Mouse (Mus musculus): ENCODE data around the gene Pram1. TPM values are rescaled to one million over a fixed set of nuclear protein-coding genes. Genes with fewer than 3 reads are reported as not detected.
"Not testable (repeated sequence)": the region's sequence is repeated elsewhere in the genome, so short reads cannot be mapped to it uniquely, and the experiment has no call there.

The Pram1 gene
- polyA plus RNA-seq (2014; fragmentation: Nextera tagmentation; extraction: Ambion mirVana), result 0.21 and 0.93 TPM in 2 replicates

DNA sequence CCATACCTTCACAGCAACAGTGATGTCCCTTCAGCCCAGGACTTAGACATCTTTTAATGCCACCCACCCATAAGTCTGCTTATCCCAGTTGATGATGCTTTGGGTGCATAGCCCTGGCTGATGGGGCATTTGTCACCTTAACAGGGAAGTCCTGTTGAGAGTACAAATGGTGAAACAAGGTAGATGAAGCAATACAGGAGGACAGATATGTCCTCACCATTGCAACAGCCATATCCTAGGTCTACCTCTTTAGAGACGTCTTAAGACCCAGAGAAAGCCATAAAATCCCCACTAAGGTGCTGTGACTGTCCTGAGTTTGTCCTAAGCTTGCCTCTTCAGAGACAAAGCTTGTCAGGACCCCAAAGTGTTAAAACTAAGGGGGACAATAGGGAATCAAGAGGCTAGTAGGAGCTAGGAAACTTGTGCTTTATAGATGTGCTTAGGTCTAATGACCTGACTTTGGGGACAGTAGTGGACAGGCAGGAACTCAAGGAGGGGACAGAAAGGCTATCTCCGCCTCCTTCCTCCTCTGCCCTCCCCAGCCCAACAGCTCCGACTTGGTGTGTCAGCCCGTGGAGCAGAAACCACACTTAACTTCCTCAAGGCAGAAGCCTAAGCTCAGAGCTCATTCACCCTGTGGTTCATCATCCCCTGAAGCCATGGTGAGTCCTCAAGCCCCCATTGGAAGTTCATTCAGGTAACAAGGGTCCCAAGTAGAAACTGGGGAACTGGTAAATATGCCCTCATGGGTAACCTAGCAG, at the start of gene Pram1:
Gene Pram1 (plus strand): TSS at position 541 of the 761 bp plus-strand sequence.
- ATAC-seq (ENCODE audit: low FRiP score) (no peak), DNase-seq (ENCODE audit: low spot score, missing footprints) (no peak)
- Histone ChIP-seq H3K27ac (ENCODE audit: low read depth, low read length) (no peak within 1 kb of the TSS), H3K4me3 (ENCODE audit: low read depth, low read length) (no peak within 1 kb of the TSS), H3K4me1 (ENCODE audit: control insufficient read depth, insufficient read depth, low read length) (no peaks in the 10 kb centered on the region), H3K4me2 (no peak within 1 kb of the TSS), H3K9ac (ENCODE audit: low read length) (no peak within 1 kb of the TSS), H3K36me3 (ENCODE audit: control insufficient read depth, insufficient read depth, low read length) (no peaks in the 10 kb centered on the region; the same call in 1 of the 2 replicates), H3K27me3 (ENCODE audit: control insufficient read depth, insufficient read depth, low read length) (no peaks in the 10 kb centered on the region), H3K9me3 (ENCODE audit: control insufficient read depth, low read length) (no peaks in the 10 kb centered on the region)
- WGBS, result 83% methylated on average over 4 of the region's 4 CpGs

DNA sequence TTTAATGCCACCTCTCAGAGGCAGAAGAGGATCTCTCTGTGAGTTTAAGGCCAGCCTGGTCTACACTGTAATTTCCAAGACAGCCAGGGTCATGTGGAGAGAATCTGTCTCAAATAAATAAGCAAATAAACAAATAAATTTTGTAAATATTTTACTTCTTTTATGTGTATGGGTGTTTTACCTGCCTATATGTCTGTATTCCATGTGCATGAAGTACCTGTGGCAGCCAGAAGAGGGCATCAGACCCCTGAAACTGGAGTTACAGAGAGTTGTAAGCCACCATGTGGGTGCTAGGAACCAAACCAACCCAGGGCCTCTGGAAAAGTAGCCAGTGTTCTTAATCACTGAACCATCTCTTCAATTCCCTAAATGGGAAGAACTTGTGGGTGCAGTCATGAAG, 40.6 kb upstream of the Pram1 start:
- H3K36me3 ChIP-seq (ENCODE audit: control insufficient read depth, insufficient read depth, low read length), result no peaks in the 10 kb centered on the region
- no peaks in the 10 kb centered on the region for H3K4me1 ChIP-seq (ENCODE audit: control insufficient read depth, insufficient read depth, low read length)

DNA sequence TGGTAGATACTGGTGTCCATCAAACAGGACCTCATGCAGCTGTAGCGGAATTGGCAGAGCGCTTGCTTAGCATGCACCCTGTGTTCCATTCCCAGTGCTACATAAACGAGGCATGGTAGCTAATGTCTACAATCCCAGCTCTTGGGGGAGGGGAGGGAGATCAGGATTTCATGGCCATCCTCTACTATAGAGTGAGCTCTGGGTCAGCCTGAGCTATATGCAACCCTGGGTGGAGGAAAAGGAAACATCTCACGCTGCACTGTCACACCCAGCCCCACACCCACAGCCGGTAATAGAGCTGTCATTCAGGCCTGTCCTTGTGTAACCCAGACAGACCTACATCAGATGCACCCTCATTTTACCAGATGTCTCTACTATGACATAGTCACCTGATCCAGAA, 39.4 kb upstream of the Pram1 start:
- Histone ChIP-seq H3K4me1 (ENCODE audit: control insufficient read depth, insufficient read depth, low read length) (no peaks in the 10 kb centered on the region), H3K36me3 (ENCODE audit: control insufficient read depth, insufficient read depth, low read length) (no peaks in the 10 kb centered on the region), H3K9ac (ENCODE audit: low read length) (no peak overlapping the region), H3K27ac (ENCODE audit: low read depth, low read length) (no peak overlapping the region), H3K27me3 (ENCODE audit: control insufficient read depth, insufficient read depth, low read length) (no peaks in the 10 kb centered on the region), H3K4me2 (no peak overlapping the region), H3K4me3 (ENCODE audit: low read depth, low read length) (no peak overlapping the region), H3K9me3 (ENCODE audit: control insufficient read depth, low read length) (no peaks in the 10 kb centered on the region; the same call in 1 of the 2 replicates)
- no peak for DNase-seq (ENCODE audit: low spot score, missing footprints)
- 93% methylated on average over 5 of the region's 5 CpGs for WGBS
- ATAC-seq (ENCODE audit: low FRiP score), result no peak

More for the DNA sequence above, 40.6 kb upstream of the Pram1 start:
- no peak overlapping the region for H3K4me2 ChIP-seq
- DNase-seq (ENCODE audit: low spot score, missing footprints), result no peak
- H3K9me3 ChIP-seq (ENCODE audit: control insufficient read depth, low read length), result no peaks in the 10 kb centered on the region; the same call in 1 of the 2 replicates
- no peak overlapping the region for H3K4me3 ChIP-seq (ENCODE audit: low read depth, low read length)
- ATAC-seq (ENCODE audit: low FRiP score), result no peak
- H3K27ac ChIP-seq (ENCODE audit: low read depth, low read length), result no peak overlapping the region
- no peak overlapping the region for H3K9ac ChIP-seq (ENCODE audit: low read length)
- H3K27me3 ChIP-seq (ENCODE audit: control insufficient read depth, insufficient read depth, low read length), result no peaks in the 10 kb centered on the region

DNA sequence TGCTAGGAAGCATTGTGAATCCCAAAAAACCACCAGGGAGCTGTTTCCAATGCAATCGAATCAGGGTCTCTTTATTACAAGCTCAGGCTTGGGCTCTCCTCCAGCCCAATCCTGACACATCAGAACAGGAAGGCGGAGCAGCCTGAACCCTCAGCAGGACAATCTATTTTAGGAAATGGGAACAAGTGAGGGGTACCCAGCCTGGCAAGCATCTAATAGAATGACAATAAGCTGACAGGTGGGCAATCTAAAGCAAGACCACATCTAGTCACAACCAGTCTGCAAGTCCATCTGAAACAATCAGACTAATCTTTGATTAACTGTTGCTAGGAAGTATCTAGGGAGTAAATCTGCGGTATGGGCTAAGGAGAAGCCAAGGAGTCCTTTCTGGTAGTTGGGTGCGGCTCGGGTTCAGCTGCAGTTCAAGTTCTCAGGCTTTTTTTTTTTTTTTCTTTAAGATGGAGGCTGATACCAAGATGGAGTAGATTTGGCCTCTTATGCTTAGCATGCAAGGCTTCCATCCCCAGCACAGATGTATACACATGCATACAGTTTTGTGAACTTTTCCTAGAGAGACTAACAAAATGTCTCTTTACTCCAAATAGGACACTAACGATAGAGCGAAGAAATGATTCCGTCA, 37.9 kb upstream of the Pram1 start:
- Histone ChIP-seq H3K27ac (ENCODE audit: low read depth, low read length) (no peak overlapping the region), H3K27me3 (ENCODE audit: control insufficient read depth, insufficient read depth, low read length) (no peaks in the 10 kb centered on the region), H3K36me3 (ENCODE audit: control insufficient read depth, insufficient read depth, low read length) (no peaks in the 10 kb centered on the region), H3K9me3 (ENCODE audit: control insufficient read depth, low read length) (no peaks in the 10 kb centered on the region; the same call in 1 of the 2 replicates), H3K4me3 (ENCODE audit: low read depth, low read length) (no peak overlapping the region), H3K4me2 (no peak overlapping the region), H3K9ac (ENCODE audit: low read length) (no peak overlapping the region), H3K4me1 (ENCODE audit: control insufficient read depth, insufficient read depth, low read length) (no peaks in the 10 kb centered on the region)
- ATAC-seq (ENCODE audit: low FRiP score), result no peak
- WGBS, result 88% methylated on average over 8 of the region's 8 CpGs
- DNase-seq (ENCODE audit: low spot score, missing footprints), result no peak

DNA sequence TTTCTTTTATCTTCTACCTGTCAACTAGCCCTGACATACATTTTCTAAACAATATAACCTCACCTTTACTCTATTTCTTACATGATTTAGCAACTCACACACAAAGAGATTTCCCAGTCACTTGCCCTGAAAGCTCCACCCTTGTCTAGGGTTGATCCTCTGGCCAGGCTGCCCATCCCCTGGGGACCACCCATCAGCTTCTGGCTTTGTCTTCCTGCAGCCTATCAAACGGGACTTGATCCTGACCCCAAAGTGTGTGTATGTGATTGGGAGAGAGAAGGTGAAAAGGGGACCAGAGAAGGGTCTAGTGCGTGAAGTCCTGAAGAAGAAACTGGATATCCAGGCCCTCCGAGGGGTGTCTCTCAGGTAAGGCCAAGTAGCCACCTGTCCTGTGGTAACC, 37.0 kb upstream of the Pram1 start:
- DNase-seq (ENCODE audit: low spot score, missing footprints) (no peak), ATAC-seq (ENCODE audit: low FRiP score) (no peak)
- no peaks in the 10 kb centered on the region for H3K36me3 ChIP-seq (ENCODE audit: control insufficient read depth, insufficient read depth, low read length)
- no peak overlapping the region for H3K4me2 ChIP-seq
- 75% methylated on average over 3 of the region's 3 CpGs for WGBS
- H3K9me3 ChIP-seq (ENCODE audit: control insufficient read depth, low read length), result no peaks in the 10 kb centered on the region; the same call in 1 of the 2 replicates
- no peaks in the 10 kb centered on the region for H3K27me3 ChIP-seq (ENCODE audit: control insufficient read depth, insufficient read depth, low read length)
- no peaks in the 10 kb centered on the region for H3K4me1 ChIP-seq (ENCODE audit: control insufficient read depth, insufficient read depth, low read length)
- no peak overlapping the region for H3K9ac ChIP-seq (ENCODE audit: low read length)
- H3K4me3 ChIP-seq (ENCODE audit: low read depth, low read length), result no peak overlapping the region
- H3K27ac ChIP-seq (ENCODE audit: low read depth, low read length), result no peak overlapping the region

DNA sequence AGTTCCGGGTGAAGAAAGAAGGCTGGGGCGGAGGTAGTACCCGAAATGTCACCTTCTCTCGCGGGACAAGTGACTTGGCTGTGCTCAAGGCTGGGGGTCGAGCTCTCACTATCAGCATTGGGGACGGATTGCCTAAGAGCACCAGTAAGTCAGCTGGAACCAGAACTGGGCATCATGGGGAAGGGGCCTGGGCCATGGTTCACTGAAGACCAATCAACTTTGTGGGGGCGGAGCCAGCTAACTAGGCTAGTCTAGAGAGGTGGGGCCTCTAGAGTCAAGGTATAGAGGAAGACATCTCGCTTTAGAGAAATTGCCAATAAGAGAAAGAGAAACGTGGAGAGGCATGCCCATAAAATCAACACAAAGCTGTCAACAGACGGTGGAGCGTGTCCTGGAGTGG, 35.9 kb upstream of the Pram1 start:
- no peaks in the 10 kb centered on the region for H3K4me1 ChIP-seq (ENCODE audit: control insufficient read depth, insufficient read depth, low read length)
- ATAC-seq (ENCODE audit: low FRiP score), result no peak

DNA sequence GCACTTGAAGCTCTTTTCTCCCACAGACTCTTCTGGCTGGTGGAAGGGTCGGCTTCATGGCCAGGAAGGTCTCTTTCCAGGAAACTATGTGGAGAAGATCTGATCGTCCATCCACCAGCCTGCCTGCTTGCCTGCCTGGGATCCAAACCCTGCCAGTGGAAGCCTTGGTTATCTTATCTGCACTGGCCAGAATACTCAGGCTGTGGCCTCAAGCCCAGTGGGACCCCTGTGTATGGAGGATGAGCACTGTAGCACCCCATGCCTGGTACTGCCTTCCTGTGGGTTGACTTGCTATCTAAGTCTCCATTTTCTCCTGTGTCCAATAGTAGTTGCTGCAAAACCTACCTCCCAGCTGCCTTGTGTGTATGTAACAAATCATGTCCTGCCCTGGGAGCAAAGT, 30.6 kb upstream of the Pram1 start:
- Histone ChIP-seq H3K4me3 (ENCODE audit: low read depth, low read length) (no peak overlapping the region), H3K27ac (ENCODE audit: low read depth, low read length) (no peak overlapping the region), H3K4me2 (no peak overlapping the region), H3K36me3 (ENCODE audit: control insufficient read depth, insufficient read depth, low read length) (no peaks in the 10 kb centered on the region), H3K27me3 (ENCODE audit: control insufficient read depth, insufficient read depth, low read length) (no peaks in the 10 kb centered on the region), H3K9ac (ENCODE audit: low read length) (no peak overlapping the region), H3K9me3 (ENCODE audit: control insufficient read depth, low read length) (no peaks in the 10 kb centered on the region), H3K4me1 (ENCODE audit: control insufficient read depth, insufficient read depth, low read length) (no peaks in the 10 kb centered on the region)
- 75% methylated on average over 2 of the region's 2 CpGs for WGBS
- ATAC-seq (ENCODE audit: low FRiP score), result no peak
- DNase-seq (ENCODE audit: low spot score, missing footprints), result no peak

More for the DNA sequence above, 35.9 kb upstream of the Pram1 start:
- no peak for DNase-seq (ENCODE audit: low spot score, missing footprints)
- H3K36me3 ChIP-seq (ENCODE audit: control insufficient read depth, insufficient read depth, low read length), result no peaks in the 10 kb centered on the region
- no peak overlapping the region for H3K4me2 ChIP-seq
- whole genome bisulfite sequencing, result 86% methylated on average over 12 of the region's 12 CpGs
- no peaks in the 10 kb centered on the region for H3K27me3 ChIP-seq (ENCODE audit: control insufficient read depth, insufficient read depth, low read length)
- no peak overlapping the region for H3K27ac ChIP-seq (ENCODE audit: low read depth, low read length)
- no peak overlapping the region for H3K9ac ChIP-seq (ENCODE audit: low read length)
- H3K9me3 ChIP-seq (ENCODE audit: control insufficient read depth, low read length), result no peaks in the 10 kb centered on the region; the same call in 1 of the 2 replicates
- no peak overlapping the region for H3K4me3 ChIP-seq (ENCODE audit: low read depth, low read length)

DNA sequence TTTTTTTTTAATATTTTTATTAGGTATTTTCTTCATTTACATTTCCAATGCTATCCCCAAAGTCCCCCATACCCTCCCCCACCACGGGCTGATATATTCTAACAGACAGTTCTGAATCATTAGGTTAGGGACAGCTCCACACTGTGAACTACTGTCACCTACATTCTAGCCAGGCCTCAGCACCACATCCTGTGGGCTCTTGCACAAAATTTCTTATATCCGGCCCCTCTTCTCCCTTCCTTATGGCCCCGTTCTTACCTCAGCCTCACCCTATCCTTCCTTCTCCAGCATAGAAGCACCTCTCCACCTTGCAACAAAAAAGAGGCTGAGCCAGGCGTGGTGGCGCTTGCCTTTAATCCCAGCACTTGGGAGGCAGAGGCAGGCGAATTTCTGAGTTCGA, 27.3 kb upstream of the Pram1 start:
- Histone ChIP-seq H3K4me2 (no peak overlapping the region), H3K4me3 (ENCODE audit: low read depth, low read length) (no peak overlapping the region), H3K36me3 (ENCODE audit: control insufficient read depth, insufficient read depth, low read length) (no peaks in the 10 kb centered on the region), H3K9ac (ENCODE audit: low read length) (no peak overlapping the region), H3K4me1 (ENCODE audit: control insufficient read depth, insufficient read depth, low read length) (no peaks in the 10 kb centered on the region), H3K27me3 (ENCODE audit: control insufficient read depth, insufficient read depth, low read length) (no peaks in the 10 kb centered on the region), H3K27ac (ENCODE audit: low read depth, low read length) (no peak overlapping the region), H3K9me3 (ENCODE audit: control insufficient read depth, low read length) (no peaks in the 10 kb centered on the region)
- ATAC-seq (ENCODE audit: low FRiP score) (no peak), DNase-seq (ENCODE audit: low spot score, missing footprints) (no peak)
- WGBS, result 89% methylated on average over 7 of the region's 7 CpGs

DNA sequence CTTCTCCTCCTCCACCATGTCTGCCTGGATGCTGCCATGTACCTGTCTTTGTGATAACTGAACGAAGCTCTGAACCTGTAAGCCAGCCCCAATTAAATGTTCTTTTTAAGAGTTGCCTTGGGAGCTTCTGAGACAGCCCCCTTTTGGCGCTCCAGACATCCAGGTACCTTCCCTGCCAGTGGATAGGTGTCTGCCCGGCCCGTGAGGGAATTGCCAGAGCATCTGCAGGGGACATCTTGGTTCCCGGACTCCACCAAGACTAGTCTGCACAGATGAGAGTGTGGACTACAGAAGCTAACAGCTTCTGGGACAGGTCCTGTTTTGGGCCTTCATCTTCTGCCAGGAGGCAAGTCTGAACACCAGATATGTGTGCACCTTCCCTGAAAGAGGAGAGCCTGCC, 24.1 kb upstream of the Pram1 start:
- 93% methylated on average over 5 of the region's 5 CpGs for WGBS
- DNase-seq (ENCODE audit: low spot score, missing footprints); H3K9me3 ChIP-seq (ENCODE audit: control insufficient read depth, low read length); H3K27ac ChIP-seq (ENCODE audit: low read depth, low read length); H3K36me3 ChIP-seq (ENCODE audit: control insufficient read depth, insufficient read depth, low read length); ATAC-seq (ENCODE audit: low FRiP score); H3K27me3 ChIP-seq (ENCODE audit: control insufficient read depth, insufficient read depth, low read length); H3K9ac ChIP-seq (ENCODE audit: low read length); H3K4me2 ChIP-seq; H3K4me1 ChIP-seq (ENCODE audit: control insufficient read depth, insufficient read depth, low read length); H3K4me3 ChIP-seq (ENCODE audit: low read depth, low read length): not testable (repeated sequence)

All from midbrain, embryonic 11.5 days (tissue).